Mouse (Mus musculus) myocyte (in vitro differentiated cells): ENCODE data around the gene Dennd1b. TPM values are rescaled to one million over a fixed set of nuclear protein-coding genes. Genes with fewer than 3 reads are reported as not detected.

Experiments
- H3K27me3 ChIP-seq: one replicate; pipeline ENCODE4 v1.6.1; 2011; ENCODE audit not compliant: control insufficient read depth, insufficient read depth, insufficient read length
- H3K36me3 ChIP-seq: one replicate; pipeline ENCODE4 v1.6.1; 2011; ENCODE audit not compliant: control insufficient read depth, insufficient read depth
- H3K4me2 ChIP-seq: one replicate; pipeline ENCODE4 v1.6.1; 2011; ENCODE audit warnings: low read depth, control low read depth
- H3K4me3 ChIP-seq: one replicate; pipeline ENCODE4 v1.5.1; 2011; ENCODE audit warnings: mild to moderate bottlenecking, control low read depth, moderate library complexity
- H3K79me2 ChIP-seq: one replicate; pipeline ENCODE4 v1.6.1; 2011; ENCODE audit not compliant: control insufficient read depth, insufficient read depth
- H3ac ChIP-seq: one replicate; pipeline ENCODE4 v1.6.1; 2011; ENCODE audit not compliant: control insufficient read depth, insufficient read length
- CEBPB ChIP-seq: IDR thresholded peaks from 2 replicates; pipeline ENCODE4 v1.6.1; 2011; ENCODE audit warnings: mild to moderate bottlenecking, moderate library complexity; ENCODE audit not compliant: poor library complexity, insufficient read depth, severe bottlenecking
- E2F4 ChIP-seq: IDR thresholded peaks from one replicate; pipeline ENCODE4 v1.6.1; 2011; ENCODE audit warnings: mild to moderate bottlenecking, control low read depth, moderate library complexity; ENCODE audit not compliant: insufficient read depth
- MAX ChIP-seq: IDR thresholded peaks from one replicate; pipeline ENCODE4 v1.6.1; 2011; ENCODE audit warnings: low read depth, mild to moderate bottlenecking, control low read depth
- MYOD1 ChIP-seq, 3 experiments: IDR thresholded peaks; one replicate each; pipeline ENCODE4 v1.6.1; 2011; ENCODE audit warnings: control low read depth in 2 of 3, low read depth in 2 of 3, mild to moderate bottlenecking in 2 of 3, moderate library complexity in 1 of 3; ENCODE audit not compliant: insufficient read length in 2 of 3, control insufficient read depth in 1 of 3
- MYOG ChIP-seq, 3 experiments: IDR thresholded peaks; one replicate each; pipeline ENCODE4 v1.6.1; 2011; ENCODE audit warnings: control low read depth in 2 of 3, low read depth in 2 of 3, mild to moderate bottlenecking in 2 of 3; ENCODE audit not compliant: insufficient read length in 2 of 3, control insufficient read depth in 1 of 3, insufficient read depth in 1 of 3
- POLR2A ChIP-seq: IDR thresholded peaks from one replicate; pipeline ENCODE4 v1.6.1; 2011; ENCODE audit warnings: low read depth, mild to moderate bottlenecking, control low read depth, moderate library complexity; ENCODE audit not compliant: insufficient read length
- POLR2AphosphoS2 ChIP-seq: IDR thresholded peaks from one replicate; pipeline ENCODE4 v1.6.1; 2011; ENCODE audit warnings: low read depth, control low read depth; ENCODE audit not compliant: insufficient read length
- REST ChIP-seq: IDR thresholded peaks from one replicate; pipeline ENCODE4 v1.6.1; 2011; ENCODE audit warnings: mild to moderate bottlenecking, control low read depth, moderate library complexity; ENCODE audit not compliant: insufficient read depth, insufficient read length
- SRF ChIP-seq: IDR thresholded peaks from one replicate; pipeline ENCODE4 v1.6.1; 2011; ENCODE audit warnings: low read depth; ENCODE audit not compliant: control insufficient read depth, insufficient read length
- TCF12 ChIP-seq: IDR thresholded peaks from one replicate; pipeline ENCODE4 v1.6.1; 2011; ENCODE audit warnings: mild to moderate bottlenecking, control low read depth; ENCODE audit not compliant: poor library complexity, insufficient read depth, severe bottlenecking
- TCF3 ChIP-seq: IDR thresholded peaks from one replicate; pipeline ENCODE4 v1.6.1; 2011; ENCODE audit warnings: low read depth, control low read depth; ENCODE audit not compliant: insufficient read length
- USF1 ChIP-seq: IDR thresholded peaks from one replicate; pipeline ENCODE4 v1.6.1; 2011; ENCODE audit warnings: low read depth, mild to moderate bottlenecking, control low read depth, moderate library complexity
- polyA plus RNA-seq: library from polyadenylated mRNA; unstranded; fragments of >200 nt; fragmentation: generic; extraction: Trizol; gene quantifications from one replicate; pipeline ENCODE4 v1.2.1, GENCODE M21; 2012; ENCODE audit warnings: missing spikeins

Gene Dennd1b
- polyA plus RNA-seq, 1 experiment, result 1.3 TPM

- Histone ChIP-seq H3K4me3 (no peak overlapping the region), H3K4me2 (no peak overlapping the region), H3ac (no peak overlapping the region), H3K36me3 (no peaks in the 10 kb centered on the region), H3K79me2 (no peaks in the 10 kb centered on the region), H3K27me3 (no peaks in the 10 kb centered on the region)
- no peak for TF ChIP-seq USF1
- TF ChIP-seq POLR2A, result no peak
- no peak for TF ChIP-seq MYOD1 (IDR thresholded peaks at IDR 0.05; ENCODE audit: control insufficient read depth in 1 of 3, insufficient read length in 2 of 3, low read depth in 2 of 3)
- TF ChIP-seq MAX, result no peak
- TF ChIP-seq SRF, result no peak
- TF ChIP-seq MYOG (IDR thresholded peaks at IDR 0.05; ENCODE audit: control insufficient read depth in 1 of 3, insufficient read depth in 1 of 3, insufficient read length in 2 of 3, low read depth in 2 of 3), result no peak
- no peak for TF ChIP-seq TCF3
- no peak for TF ChIP-seq REST
- TF ChIP-seq CEBPB, result no peak
- TF ChIP-seq TCF12, result no peak
- TF ChIP-seq E2F4, result no peak
- no peak for TF ChIP-seq POLR2AphosphoS2
Observed at GRCm38 (mm10) chr1:138952173-138952572, 11.1 kb upstream of the Dennd1b start.

- no peak overlapping the region for H3ac ChIP-seq
Observed at GRCm38 (mm10) chr1:138954978-138955377, 8.3 kb upstream of the Dennd1b start.

GRCm38 (mm10) chr1:138955455-138955854 lies 7.8 kb upstream of the Dennd1b start:
- TF ChIP-seq TCF12, result no peak
- no peak for TF ChIP-seq REST
- no peak for TF ChIP-seq POLR2A
- TF ChIP-seq CEBPB, result no peak
- no peak for TF ChIP-seq MAX
- TF ChIP-seq MYOD1 (IDR thresholded peaks at IDR 0.05; ENCODE audit: control insufficient read depth in 1 of 3, insufficient read length in 2 of 3, low read depth in 2 of 3), result no peak
- no peak for TF ChIP-seq MYOG (IDR thresholded peaks at IDR 0.05; ENCODE audit: control insufficient read depth in 1 of 3, insufficient read depth in 1 of 3, insufficient read length in 2 of 3, low read depth in 2 of 3)
- TF ChIP-seq E2F4, result no peak
- TF ChIP-seq SRF, result no peak
- no peak for TF ChIP-seq TCF3
- TF ChIP-seq POLR2AphosphoS2, result no peak
- TF ChIP-seq USF1, result no peak
- Histone ChIP-seq H3K27me3 (no peaks in the 10 kb centered on the region), H3K4me3 (no peak overlapping the region), H3K79me2 (no peaks in the 10 kb centered on the region), H3K4me2 (no peak overlapping the region), H3ac (no peak overlapping the region), H3K36me3 (no peaks in the 10 kb centered on the region)

More at GRCm38 (mm10) chr1:138954978-138955377, 8.3 kb upstream of the Dennd1b start:
- Histone ChIP-seq H3K79me2 (no peaks in the 10 kb centered on the region), H3K36me3 (no peaks in the 10 kb centered on the region), H3K4me3 (no peak overlapping the region), H3K4me2 (no peak overlapping the region), H3K27me3 (no peaks in the 10 kb centered on the region)
- TF ChIP-seq REST (no peak), SRF (no peak), TCF3 (no peak)

- Histone ChIP-seq H3K27me3 (no peaks in the 10 kb centered on the region), H3K36me3 (no peaks in the 10 kb centered on the region), H3K4me2 (no peak overlapping the region), H3K4me3 (no peak overlapping the region), H3K79me2 (no peaks in the 10 kb centered on the region), H3ac (no peak overlapping the region)
- no peak for TF ChIP-seq POLR2A
- TF ChIP-seq TCF3, result no peak
- TF ChIP-seq E2F4, result no peak
- no peak for TF ChIP-seq USF1
- no peak for TF ChIP-seq MAX
- TF ChIP-seq MYOD1 (IDR thresholded peaks at IDR 0.05; ENCODE audit: control insufficient read depth in 1 of 3, insufficient read length in 2 of 3, low read depth in 2 of 3), result no peak
- no peak for TF ChIP-seq CEBPB
- TF ChIP-seq MYOG (IDR thresholded peaks at IDR 0.05; ENCODE audit: control insufficient read depth in 1 of 3, insufficient read depth in 1 of 3, insufficient read length in 2 of 3, low read depth in 2 of 3), result no peak
- no peak for TF ChIP-seq TCF12
- no peak for TF ChIP-seq POLR2AphosphoS2
- TF ChIP-seq REST, result no peak
- TF ChIP-seq SRF, result no peak
Observed at GRCm38 (mm10) chr1:138956511-138956910, 6.7 kb upstream of the Dennd1b start.

GRCm38 (mm10) chr1:138957111-138957510 lies 6.1 kb upstream of the Dennd1b start:
- Histone ChIP-seq H3K4me2 (no peak overlapping the region), H3K27me3 (no peaks in the 10 kb centered on the region), H3K36me3 (no peaks in the 10 kb centered on the region), H3K4me3 (no peak overlapping the region), H3K79me2 (no peaks in the 10 kb centered on the region), H3ac (no peak overlapping the region)
- peak in 1 of 3 experiments; percentile 10 for TF ChIP-seq MYOD1 (IDR thresholded peaks at IDR 0.05; ENCODE audit: control insufficient read depth in 1 of 3, insufficient read length in 2 of 3, low read depth in 2 of 3)
- TF ChIP-seq SRF, result no peak
- no peak for TF ChIP-seq POLR2AphosphoS2
- no peak for TF ChIP-seq CEBPB
- no peak for TF ChIP-seq MAX
